Mouse (Mus musculus) liver, embryonic 14.5 days (tissue): ENCODE data around the gene Pik3r1.

ENCODE experiments used
- CTCF ChIP-seq: IDR thresholded peaks from 2 replicates; pipeline ENCODE4 v1.5.1; 2016; ENCODE audit warnings: antibody characterized with exemption, low read depth, control low read depth
- EP300 ChIP-seq: IDR thresholded peaks from 2 replicates; pipeline ENCODE4 v1.6.1; 2016; ENCODE audit warnings: antibody characterized with exemption, low read depth

GRCm38 (mm10) chr13:101712099-101712498, 55.9 kb downstream of the Pik3r1 start:
- no peak for TF ChIP-seq CTCF
- TF ChIP-seq EP300 = no peak
